Mouse (Mus musculus): ENCODE results near the gene Hspb9. TPM values are rescaled to one million over a fixed set of nuclear protein-coding genes. Genes with fewer than 3 reads are reported as not detected.

Gene Hspb9
- polyA plus RNA-seq, 1 experiment from 2014 or later, result 0.31 TPM

DNA sequence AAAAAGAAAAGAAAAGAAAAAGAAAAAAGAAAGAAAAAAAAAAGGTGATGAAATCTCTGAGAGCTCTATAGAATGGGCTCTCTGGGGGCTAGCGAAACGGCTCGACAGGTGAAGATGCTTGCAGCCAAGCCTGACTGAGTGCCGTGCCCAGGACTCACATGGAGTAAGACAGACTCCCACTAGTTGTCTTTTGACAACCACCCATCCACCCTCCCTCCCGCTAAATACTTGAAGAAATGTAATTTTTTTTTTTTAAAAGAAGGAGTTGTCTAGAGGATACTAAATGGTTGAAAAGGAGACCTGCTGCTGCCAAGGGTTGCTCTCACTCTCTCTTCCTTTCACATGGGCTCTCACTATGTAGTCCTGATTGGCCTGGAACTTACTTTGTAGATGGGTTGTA, 25.1 kb downstream of the Hspb9 start:
- peak overlapping the region; percentile 84 for H3K4me3 ChIP-seq
- H3K4me1 ChIP-seq, result peaks cover 22% of the 10 kb centered on the region
- H3K27ac ChIP-seq, result peak overlapping the region; percentile 88
- DNase-seq (ENCODE audit: low spot score), result no peak
- H3K9me3 ChIP-seq (replicated peaks), result no peaks in the 10 kb centered on the region
- H3K27me3 ChIP-seq (ENCODE audit: low read depth, poor library complexity, severe bottlenecking), result no peaks in the 10 kb centered on the region
- WGBS, result 21% methylated on average over 5 of the region's 5 CpGs
- H3K36me3 ChIP-seq, result peaks cover 14% of the 10 kb centered on the region

DNA sequence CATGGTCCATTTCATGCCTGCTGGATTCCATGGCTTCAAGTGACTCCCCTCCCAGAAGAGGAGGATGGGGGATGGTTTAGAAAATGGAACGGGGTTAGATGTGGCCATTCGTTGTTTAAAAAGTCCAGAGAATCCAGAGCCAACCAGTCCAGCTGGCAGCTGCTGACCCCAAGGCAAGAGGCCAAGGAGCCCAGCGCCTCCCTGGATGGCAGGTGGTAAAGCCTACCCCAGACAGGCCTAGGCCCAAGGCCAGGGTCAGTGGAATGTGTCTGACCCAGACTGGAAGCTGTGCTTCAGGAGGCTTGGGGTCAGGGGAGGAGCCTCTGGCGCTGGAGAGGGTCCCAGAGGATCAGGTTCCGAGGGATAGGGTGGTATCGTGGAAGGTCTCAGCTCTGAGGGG, 27.7 kb downstream of the Hspb9 start:
- Histone ChIP-seq H3K36me3 (no peaks in the 10 kb centered on the region), H3K4me1 (peaks cover 14% of the 10 kb centered on the region), H3K9me3 (replicated peaks) (no peaks in the 10 kb centered on the region), H3K27me3 (ENCODE audit: low read depth, poor library complexity, severe bottlenecking) (no peaks in the 10 kb centered on the region), H3K27ac (no peak overlapping the region), H3K4me3 (no peak overlapping the region)
- DNase-seq (ENCODE audit: low spot score), result no peak
- WGBS, result 73% methylated on average over 6 of the region's 6 CpGs

DNA sequence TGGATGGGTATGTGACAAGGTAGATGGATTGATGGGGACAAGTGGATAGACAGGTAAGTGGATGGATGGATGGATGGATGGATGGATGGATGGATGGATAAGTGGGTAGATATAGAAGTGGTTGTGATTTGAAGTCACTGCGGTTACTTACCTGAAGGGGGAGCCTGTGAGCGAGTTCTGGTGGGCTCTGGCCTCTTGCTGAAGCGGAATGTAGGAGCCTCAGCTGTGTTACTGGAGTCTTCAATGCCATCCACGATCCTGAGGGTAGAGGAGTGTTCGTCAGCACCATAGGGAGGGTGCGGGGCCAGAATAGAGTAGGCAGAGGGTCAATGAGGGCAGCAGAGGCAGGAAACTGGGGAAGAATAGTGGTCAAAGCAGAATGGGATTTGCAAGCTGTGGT, 31.4 kb downstream of the Hspb9 start:
- peaks cover 33% of the 10 kb centered on the region for H3K27me3 ChIP-seq (ENCODE audit: low read depth, poor library complexity, severe bottlenecking)
- H3K9me3 ChIP-seq (replicated peaks), result no peaks in the 10 kb centered on the region
- H3K4me1 ChIP-seq, result no peaks in the 10 kb centered on the region; the same call in 1 of the 2 replicates
- H3K36me3 ChIP-seq, result no peaks in the 10 kb centered on the region
- WGBS, result 18% methylated on average over 6 of the region's 6 CpGs
- H3K4me3 ChIP-seq, result no peak overlapping the region
- DNase-seq (ENCODE audit: low spot score), result no peak
- H3K27ac ChIP-seq, result no peak overlapping the region

DNA sequence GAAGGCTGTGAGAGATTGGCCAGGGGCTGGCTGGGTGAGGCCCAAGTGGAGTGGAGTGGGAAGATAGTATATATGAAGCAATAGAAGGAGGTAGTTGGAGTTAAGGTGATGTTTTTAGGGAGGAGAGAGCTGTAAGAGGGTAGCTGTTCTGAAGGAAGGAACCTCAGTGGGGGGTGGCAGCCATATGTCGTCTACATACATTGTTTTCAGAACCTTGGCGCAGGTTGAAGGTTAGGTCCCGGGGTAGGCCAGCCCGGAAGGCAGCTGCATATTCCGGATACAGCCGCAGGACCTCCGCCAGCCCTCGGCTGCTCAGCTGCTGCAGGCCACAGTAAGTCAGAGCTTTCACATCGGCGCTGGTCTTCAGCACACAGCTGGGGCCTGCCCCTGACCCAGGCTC, 32.9 kb downstream of the Hspb9 start:
- peaks cover 43% of the 10 kb centered on the region for H3K27me3 ChIP-seq (ENCODE audit: low read depth, poor library complexity, severe bottlenecking)
- 86% methylated on average over 10 of the region's 10 CpGs for WGBS

DNA sequence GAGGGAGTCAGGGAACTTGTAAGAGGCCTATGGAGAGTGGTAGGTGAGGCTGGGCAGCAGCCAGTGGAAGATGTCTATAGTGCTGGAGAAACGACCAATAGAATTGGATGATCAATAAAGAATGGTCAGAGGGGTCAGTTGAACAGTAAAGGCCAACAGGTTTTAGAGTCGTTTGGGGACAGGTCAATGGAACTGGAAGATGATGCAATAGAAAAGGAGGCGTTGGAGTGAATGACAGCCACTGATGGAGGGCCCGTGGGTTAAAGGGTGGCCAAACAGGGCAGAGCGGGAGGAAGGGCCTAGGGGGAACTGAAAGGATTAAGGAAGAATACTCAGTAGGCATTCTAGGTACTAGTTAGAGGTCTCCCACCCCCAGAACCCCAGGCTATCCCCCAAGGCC, 33.5 kb downstream of the Hspb9 start:
- H3K4me3 ChIP-seq, result no peak overlapping the region
- H3K27me3 ChIP-seq (ENCODE audit: low read depth, poor library complexity, severe bottlenecking), result peaks cover 48% of the 10 kb centered on the region
- WGBS, result 87% methylated on average over 5 of the region's 5 CpGs
- H3K9me3 ChIP-seq (replicated peaks), result no peaks in the 10 kb centered on the region
- H3K27ac ChIP-seq, result no peak overlapping the region
- no peak for DNase-seq (ENCODE audit: low spot score)
- no peaks in the 10 kb centered on the region for H3K36me3 ChIP-seq
- H3K4me1 ChIP-seq, result no peaks in the 10 kb centered on the region; the same call in 1 of the 2 replicates

More for the DNA sequence above, 32.9 kb downstream of the Hspb9 start:
- no peak for DNase-seq (ENCODE audit: low spot score)
- H3K36me3 ChIP-seq, result no peaks in the 10 kb centered on the region
- no peak overlapping the region for H3K4me3 ChIP-seq
- H3K4me1 ChIP-seq, result no peaks in the 10 kb centered on the region; the same call in 1 of the 2 replicates
- H3K27ac ChIP-seq, result no peak overlapping the region
- H3K9me3 ChIP-seq (replicated peaks), result no peaks in the 10 kb centered on the region

DNA sequence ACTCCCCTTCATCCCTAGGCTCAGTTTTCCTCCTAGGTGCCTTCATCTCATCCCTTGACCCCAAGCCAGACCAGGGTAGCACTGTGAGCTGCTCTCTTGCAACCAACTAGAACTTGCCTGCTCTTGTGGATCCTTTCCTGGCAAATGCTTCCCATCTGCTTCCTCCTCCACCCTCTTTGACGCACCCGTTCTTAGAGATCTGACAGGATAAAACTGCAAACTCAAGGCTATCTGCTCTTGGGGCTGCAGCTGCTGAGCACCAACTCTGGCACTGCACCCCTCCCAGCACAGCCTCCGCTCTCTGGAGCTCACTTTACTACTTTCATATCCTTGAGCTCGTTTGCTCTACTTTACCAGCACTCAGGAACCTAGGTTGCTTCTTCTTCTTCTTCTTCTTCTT, 35.0 kb downstream of the Hspb9 start:
- Histone ChIP-seq H3K36me3 (no peaks in the 10 kb centered on the region), H3K4me3 (no peak overlapping the region), H3K27me3 (ENCODE audit: low read depth, poor library complexity, severe bottlenecking) (peaks cover 52% of the 10 kb centered on the region), H3K4me1 (peaks cover 4% of the 10 kb centered on the region; the same call in 1 of the 2 replicates), H3K27ac (no peak overlapping the region), H3K9me3 (replicated peaks) (no peaks in the 10 kb centered on the region)
- WGBS, result 83% methylated on average over 4 of the region's 4 CpGs
- no peak for DNase-seq (ENCODE audit: low spot score)

DNA sequence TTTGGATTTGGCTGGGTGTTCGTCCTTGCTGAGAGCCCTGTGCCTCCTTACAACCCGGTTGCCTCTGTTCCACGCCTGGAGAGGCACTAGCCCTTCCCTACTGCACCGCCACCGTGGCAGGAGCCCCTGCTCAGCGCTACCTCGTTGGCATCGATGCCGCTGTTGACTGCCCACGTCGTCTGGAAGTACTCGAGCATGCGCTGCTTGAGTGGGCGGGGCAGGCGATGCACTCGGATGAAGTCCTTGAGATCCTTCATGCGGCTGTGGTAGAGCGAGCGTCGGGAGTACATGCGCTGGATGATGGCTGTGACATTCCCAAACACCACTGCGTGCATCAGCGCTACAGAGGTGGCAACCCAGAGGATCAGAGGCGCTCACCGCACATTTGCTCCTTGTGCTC, 35.8 kb downstream of the Hspb9 start:
- Histone ChIP-seq H3K27me3 (ENCODE audit: low read depth, poor library complexity, severe bottlenecking) (peaks cover 52% of the 10 kb centered on the region), H3K4me3 (no peak overlapping the region), H3K36me3 (no peaks in the 10 kb centered on the region), H3K27ac (no peak overlapping the region), H3K9me3 (replicated peaks) (no peaks in the 10 kb centered on the region), H3K4me1 (peaks cover 4% of the 10 kb centered on the region; the same call in 1 of the 2 replicates)
- WGBS, result 45% methylated on average over 25 of the region's 25 CpGs
- DNase-seq (ENCODE audit: low spot score), result no peak

DNA sequence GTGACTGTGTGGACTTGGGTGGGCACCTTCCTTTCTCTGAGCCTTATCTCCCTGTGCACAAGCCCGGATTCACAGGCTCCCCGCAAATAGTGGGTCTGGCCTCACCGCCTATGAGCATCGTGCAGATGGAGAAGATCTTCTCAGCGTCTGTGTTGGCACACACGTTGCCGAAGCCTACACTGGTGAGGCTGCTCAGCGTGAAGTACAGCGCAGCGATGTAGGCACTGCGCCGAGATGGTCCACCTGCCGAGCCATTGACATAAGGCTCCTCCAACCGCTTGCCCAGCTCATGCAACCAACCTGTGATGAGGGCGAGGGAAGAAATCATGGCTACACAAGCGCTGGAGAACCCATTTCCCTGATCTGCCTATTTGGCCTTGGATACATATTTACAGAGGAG, 36.5 kb downstream of the Hspb9 start:
- 89% methylated on average over 16 of the region's 16 CpGs for WGBS
- Histone ChIP-seq H3K27ac (no peak overlapping the region), H3K9me3 (replicated peaks) (no peaks in the 10 kb centered on the region), H3K4me1 (peaks cover 4% of the 10 kb centered on the region; the same call in 1 of the 2 replicates), H3K4me3 (no peak overlapping the region), H3K36me3 (no peaks in the 10 kb centered on the region), H3K27me3 (ENCODE audit: low read depth, poor library complexity, severe bottlenecking) (peaks cover 56% of the 10 kb centered on the region)
- DNase-seq (ENCODE audit: low spot score), result no peak

DNA sequence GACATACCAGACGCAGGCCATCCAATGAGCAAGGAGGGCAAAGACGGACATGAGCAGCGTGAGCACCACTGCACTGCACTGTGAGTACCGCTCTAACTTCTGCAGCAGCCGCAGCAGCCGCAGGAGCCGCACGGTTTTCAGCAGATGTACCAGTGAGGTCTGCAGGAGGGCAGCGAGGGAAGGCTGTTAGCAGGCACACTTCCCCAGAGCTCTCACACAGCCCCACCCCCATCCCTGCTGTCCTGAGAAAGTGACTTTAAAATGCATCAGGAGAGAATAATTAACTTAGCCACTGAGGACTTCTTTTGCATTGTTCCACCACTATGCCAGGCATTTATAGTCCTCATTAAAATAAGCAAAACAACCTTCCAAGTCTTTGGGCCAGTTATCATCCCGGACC, 38.6 kb downstream of the Hspb9 start:
- H3K27ac ChIP-seq, result no peak overlapping the region
- WGBS, result 30% methylated on average over 10 of the region's 10 CpGs
- no peaks in the 10 kb centered on the region for H3K9me3 ChIP-seq (replicated peaks)
- H3K4me1 ChIP-seq, result peaks cover 4% of the 10 kb centered on the region; the same call in 1 of the 2 replicates
- no peak for DNase-seq (ENCODE audit: low spot score)
- peaks cover 60% of the 10 kb centered on the region for H3K27me3 ChIP-seq (ENCODE audit: low read depth, poor library complexity, severe bottlenecking)
- H3K4me3 ChIP-seq, result no peak overlapping the region
- H3K36me3 ChIP-seq, result no peaks in the 10 kb centered on the region

DNA sequence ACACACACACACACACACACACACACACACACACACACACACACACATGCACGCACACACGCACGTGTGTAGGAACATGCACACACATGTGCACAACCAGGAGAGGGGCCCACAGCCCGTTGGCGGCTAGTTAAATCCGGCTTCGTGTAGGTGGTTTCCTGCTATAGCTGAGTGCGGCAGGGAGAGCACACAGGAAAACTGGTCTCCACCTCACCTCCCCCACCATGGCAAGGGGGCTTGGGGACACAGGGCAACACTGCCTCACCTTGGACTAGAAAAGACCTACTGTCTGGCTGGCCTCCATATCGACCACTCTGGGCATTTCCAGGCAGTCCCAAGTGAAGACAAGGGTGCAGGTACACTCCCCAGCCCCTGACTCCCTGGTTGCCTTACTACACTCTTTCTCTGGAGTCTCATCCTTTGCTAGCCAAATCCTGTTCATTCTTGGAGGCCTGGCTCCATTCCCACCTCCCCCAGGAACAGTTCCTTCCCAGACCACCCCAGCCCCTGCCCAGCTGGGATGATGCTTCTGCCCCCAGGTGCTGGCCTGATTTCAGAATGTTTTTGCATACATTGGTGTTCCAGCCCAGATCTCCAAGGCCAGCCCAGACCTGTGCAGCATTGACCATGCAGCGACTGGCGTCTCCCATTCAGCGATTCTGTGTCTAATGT, 40.5 kb downstream of the Hspb9 start:
- Histone ChIP-seq H3K36me3 (no peaks in the 10 kb centered on the region), H3K4me1 (peaks cover 10% of the 10 kb centered on the region), H3K27ac (no peak overlapping the region), H3K4me3 (no peak overlapping the region), H3K27me3 (ENCODE audit: low read depth, poor library complexity, severe bottlenecking) (peaks cover 61% of the 10 kb centered on the region), H3K9me3 (replicated peaks) (no peaks in the 10 kb centered on the region)
- 84% methylated on average over 12 of the region's 12 CpGs for WGBS
- no peak for DNase-seq (ENCODE audit: low spot score)

DNA sequence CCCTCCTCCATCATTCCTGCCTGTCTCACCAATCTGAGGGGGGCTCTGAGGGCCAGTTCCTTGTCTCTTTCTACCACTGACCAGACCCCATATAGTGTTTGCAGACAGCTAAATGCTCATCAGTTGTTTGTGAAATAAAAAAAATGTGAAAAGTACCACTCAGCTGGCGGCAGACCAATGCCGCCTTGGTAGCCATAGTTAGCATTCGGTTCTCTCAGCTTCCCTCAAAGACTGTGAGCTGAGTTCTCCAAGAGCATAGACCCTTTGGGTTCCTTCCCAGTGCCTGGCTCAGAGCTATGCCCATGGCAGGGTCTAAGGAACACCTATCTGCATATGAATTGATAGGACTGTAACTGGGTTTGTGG, 41.0 kb downstream of the Hspb9 start:
- peaks cover 16% of the 10 kb centered on the region for H3K4me1 ChIP-seq
- H3K36me3 ChIP-seq, result no peaks in the 10 kb centered on the region
- no peak overlapping the region for H3K4me3 ChIP-seq
- no peak for DNase-seq (ENCODE audit: low spot score)
- H3K27ac ChIP-seq, result no peak overlapping the region
- H3K27me3 ChIP-seq (ENCODE audit: low read depth, poor library complexity, severe bottlenecking), result peaks cover 61% of the 10 kb centered on the region
- no peaks in the 10 kb centered on the region for H3K9me3 ChIP-seq (replicated peaks)
- WGBS, result 92% methylated on average over 3 of the region's 3 CpGs

DNA sequence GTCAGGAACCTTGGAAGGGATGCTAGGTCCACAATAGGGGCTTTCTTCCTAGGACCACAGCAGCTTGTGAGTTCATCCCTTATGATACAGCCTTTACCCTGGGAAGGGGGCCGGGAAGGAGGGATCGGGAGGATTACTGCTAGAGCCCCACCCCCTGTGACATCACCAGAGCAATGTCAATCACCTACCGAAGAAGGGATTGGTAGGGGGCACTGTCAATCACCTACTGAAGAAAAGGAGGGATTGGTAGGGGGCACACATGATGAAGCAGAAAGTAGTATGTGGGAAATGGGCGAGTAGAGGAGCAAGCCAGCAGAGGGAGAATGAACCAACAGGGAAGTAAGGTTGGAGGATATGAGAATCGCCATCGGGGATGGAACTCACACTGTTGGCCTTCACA, 42.8 kb downstream of the Hspb9 start:
- DNase-seq (ENCODE audit: low spot score), result no peak
- Histone ChIP-seq H3K27ac (no peak overlapping the region), H3K27me3 (ENCODE audit: low read depth, poor library complexity, severe bottlenecking) (peaks cover 66% of the 10 kb centered on the region), H3K9me3 (replicated peaks) (no peaks in the 10 kb centered on the region), H3K4me1 (peaks cover 22% of the 10 kb centered on the region), H3K4me3 (no peak overlapping the region), H3K36me3 (no peaks in the 10 kb centered on the region)
- WGBS, result 74% methylated on average over 6 of the region's 6 CpGs

DNA sequence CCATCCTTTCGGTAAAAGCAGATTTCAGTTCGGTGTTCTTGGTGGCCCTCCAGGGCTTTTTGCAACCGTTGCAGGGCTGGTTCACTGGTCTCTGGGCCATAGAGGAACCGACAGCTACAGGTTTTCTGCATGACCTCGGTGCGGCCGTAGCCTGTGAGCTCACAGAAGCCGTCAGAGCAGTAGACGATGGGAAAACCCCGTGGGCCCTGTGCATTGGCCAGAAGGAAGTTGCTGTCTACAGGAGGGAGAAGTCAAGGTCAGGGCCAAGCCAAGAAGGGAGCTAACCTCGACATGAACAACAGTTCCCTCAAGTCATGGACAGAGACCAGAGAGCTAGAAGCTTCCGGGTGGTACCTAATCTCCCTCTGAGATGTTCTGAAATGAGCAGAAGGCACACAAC, 43.9 kb downstream of the Hspb9 start:
- Histone ChIP-seq H3K4me3 (no peak overlapping the region), H3K9me3 (replicated peaks) (no peaks in the 10 kb centered on the region), H3K4me1 (peaks cover 24% of the 10 kb centered on the region), H3K27me3 (ENCODE audit: low read depth, poor library complexity, severe bottlenecking) (peaks cover 66% of the 10 kb centered on the region), H3K27ac (no peak overlapping the region), H3K36me3 (no peaks in the 10 kb centered on the region)
- no peak for DNase-seq (ENCODE audit: low spot score)
- WGBS, result 91% methylated on average over 12 of the region's 12 CpGs
